Mouse (Mus musculus) liver, embryonic 14.5 days (tissue): ENCODE measurements at regions not wholly inside any gene's neighbourhood (a gene's known extent, or its start where the extent isn't known, plus 50 kb on each side); places are given as distances from the start of the nearest gene placed in this dataset.

Experiments used
- CTCF ChIP-seq: IDR thresholded peaks from 2 replicates; pipeline ENCODE4 v1.5.1; 2016; ENCODE audit warnings: antibody characterized with exemption, low read depth, control low read depth
- EP300 ChIP-seq: IDR thresholded peaks from 2 replicates; pipeline ENCODE4 v1.6.1; 2016; ENCODE audit warnings: antibody characterized with exemption, low read depth

GRCm38 (mm10) chr12:99629606-99630005, 66.2 kb upstream of the Foxn3 start:
- TF ChIP-seq CTCF = no peak
- TF ChIP-seq EP300 = no peak
